Mouse (Mus musculus) liver, embryonic 14.5 days (tissue): Measurements from ENCODE around the gene Taf1c.

Experiments
- CTCF ChIP-seq: IDR thresholded peaks from 2 replicates; pipeline ENCODE4 v1.5.1; 2016; ENCODE audit warnings: antibody characterized with exemption, low read depth, control low read depth
- EP300 ChIP-seq: IDR thresholded peaks from 2 replicates; pipeline ENCODE4 v1.6.1; 2016; ENCODE audit warnings: antibody characterized with exemption, low read depth

- TF ChIP-seq CTCF (no peak), EP300 (no peak)
These were observed 27.9 kb upstream of the Taf1c start for GRCm38 (mm10) chr8:119632909-119633308.
